Mouse (Mus musculus) 416B (cell line): ENCODE measurements at regions not wholly inside any gene's neighbourhood (a gene's known extent, or its start where the extent isn't known, plus 50 kb on each side); places are given as distances from the start of the nearest gene placed in this dataset.

Experiments used
- DNase-seq: peaks from one replicate; pipeline ENCODE4 v3.0.0; 2011; ENCODE audit warnings: low read depth

- no peak for DNase-seq
Observed at GRCm38 (mm10) chr5:46278190-46278589, 420.8 kb upstream of the Lcorl start.

DNA sequence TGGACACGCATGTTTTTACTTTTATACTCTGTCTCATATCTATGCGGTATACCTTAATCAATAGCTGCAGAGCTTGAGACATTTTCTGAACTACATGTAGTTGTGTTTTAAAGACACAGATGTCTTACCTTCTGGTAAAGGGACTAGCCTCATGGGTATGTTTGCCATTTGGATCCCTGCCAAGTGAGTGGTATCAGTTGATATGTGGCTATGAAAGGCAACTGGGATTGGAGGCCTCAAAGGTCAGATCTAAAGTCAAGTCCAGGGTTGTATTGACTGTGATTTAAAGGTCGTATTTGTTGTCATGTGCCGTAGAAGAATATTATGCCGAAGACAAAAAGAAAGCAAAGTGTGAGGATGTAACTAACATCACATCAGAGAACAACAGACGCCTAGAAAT is 399.3 kb upstream of the Lcorl start:
- no peak for DNase-seq

- DNase-seq, result no peak
Observed at GRCm38 (mm10) chr5:46253940-46254339, 396.5 kb upstream of the Lcorl start.

DNA sequence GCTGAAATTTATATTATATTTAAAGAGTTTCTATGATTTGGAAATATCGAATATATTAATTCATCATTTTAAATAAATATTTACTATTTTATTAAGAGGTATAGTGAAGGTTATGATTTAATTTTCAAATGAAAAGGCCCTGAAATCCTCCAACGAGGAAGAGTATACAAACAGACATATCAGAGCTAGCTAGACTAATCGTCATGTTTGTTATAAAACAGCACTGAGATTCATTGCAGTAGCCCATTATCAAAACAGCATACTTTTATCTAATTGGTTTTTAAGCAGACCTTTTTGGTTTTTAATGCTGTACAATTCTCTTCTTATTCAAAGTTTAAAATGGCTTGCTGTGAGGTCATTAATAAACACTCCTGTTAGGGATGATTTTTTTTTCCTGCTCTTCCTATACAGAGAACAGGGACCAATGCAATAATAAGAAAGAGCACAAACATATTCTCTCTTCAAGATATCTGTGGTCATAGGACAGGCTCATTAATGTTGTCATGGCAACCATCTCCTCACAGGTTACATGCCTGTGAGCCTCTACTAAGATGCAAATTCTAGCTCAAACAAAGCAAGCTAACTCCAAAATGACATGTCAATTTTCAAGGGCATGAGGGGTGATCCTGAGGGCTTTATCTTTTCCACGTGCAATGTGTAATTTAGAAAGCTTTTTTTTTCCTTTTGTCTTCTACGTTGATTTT is 378.1 kb upstream of the Lcorl start:
- DNase-seq, result no peak

GRCm38 (mm10) chr5:46232780-46233179 is 375.4 kb upstream of the Lcorl start:
- DNase-seq, result no peak

GRCm38 (mm10) chr5:46228667-46229066 is 371.3 kb upstream of the Lcorl start:
- no peak for DNase-seq

DNA sequence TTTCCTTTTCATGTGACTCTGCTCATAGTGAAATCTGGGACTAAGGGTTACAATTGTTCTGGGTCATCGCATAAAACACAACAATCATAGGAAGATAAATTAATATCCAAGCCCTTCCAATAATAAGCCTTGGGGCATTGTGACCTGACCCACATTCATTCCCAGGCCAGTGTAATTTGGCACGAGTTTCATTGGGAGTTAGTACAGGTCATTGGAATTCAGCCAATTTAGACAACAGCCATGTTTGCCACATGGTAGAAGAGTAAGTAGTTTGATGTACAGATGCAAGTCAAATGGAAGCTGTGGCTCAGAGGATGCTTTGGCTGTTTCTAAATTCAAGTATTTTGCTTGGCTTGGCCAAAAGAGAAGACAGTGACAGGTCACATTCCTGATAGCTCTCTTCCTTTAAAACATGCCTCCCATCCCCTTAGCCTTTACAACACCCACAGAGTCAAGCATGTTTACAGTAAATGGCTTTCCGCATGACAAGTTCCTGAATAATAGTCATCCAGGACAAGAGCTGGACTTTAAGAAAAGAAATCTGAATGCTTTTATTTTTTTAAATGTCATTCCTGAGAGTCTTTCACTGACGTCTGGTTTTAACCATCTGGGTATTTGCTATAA is 355.5 kb upstream of the Lcorl start:
- DNase-seq, result no peak

- no peak for DNase-seq
Observed at GRCm38 (mm10) chr5:46209076-46209475, 351.7 kb upstream of the Lcorl start.

- no peak for DNase-seq
Observed at GRCm38 (mm10) chr5:46203744-46204143, 346.3 kb upstream of the Lcorl start.

DNA sequence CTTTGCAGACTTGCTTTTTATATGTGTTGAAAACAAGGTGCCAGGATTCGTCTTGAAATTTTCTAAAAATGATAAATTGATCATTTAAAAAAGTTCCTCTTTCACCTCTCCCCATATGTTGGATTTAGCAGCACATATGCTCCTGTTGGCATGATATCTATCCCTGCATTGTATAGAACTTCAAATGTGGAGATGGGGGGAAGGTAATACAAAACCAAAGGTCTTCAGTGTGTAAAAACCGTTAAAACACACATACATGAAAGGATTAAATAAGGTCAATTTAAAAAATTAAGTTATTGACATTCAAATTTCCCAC is 345.0 kb upstream of the Lcorl start:
- DNase-seq, result no peak

DNA sequence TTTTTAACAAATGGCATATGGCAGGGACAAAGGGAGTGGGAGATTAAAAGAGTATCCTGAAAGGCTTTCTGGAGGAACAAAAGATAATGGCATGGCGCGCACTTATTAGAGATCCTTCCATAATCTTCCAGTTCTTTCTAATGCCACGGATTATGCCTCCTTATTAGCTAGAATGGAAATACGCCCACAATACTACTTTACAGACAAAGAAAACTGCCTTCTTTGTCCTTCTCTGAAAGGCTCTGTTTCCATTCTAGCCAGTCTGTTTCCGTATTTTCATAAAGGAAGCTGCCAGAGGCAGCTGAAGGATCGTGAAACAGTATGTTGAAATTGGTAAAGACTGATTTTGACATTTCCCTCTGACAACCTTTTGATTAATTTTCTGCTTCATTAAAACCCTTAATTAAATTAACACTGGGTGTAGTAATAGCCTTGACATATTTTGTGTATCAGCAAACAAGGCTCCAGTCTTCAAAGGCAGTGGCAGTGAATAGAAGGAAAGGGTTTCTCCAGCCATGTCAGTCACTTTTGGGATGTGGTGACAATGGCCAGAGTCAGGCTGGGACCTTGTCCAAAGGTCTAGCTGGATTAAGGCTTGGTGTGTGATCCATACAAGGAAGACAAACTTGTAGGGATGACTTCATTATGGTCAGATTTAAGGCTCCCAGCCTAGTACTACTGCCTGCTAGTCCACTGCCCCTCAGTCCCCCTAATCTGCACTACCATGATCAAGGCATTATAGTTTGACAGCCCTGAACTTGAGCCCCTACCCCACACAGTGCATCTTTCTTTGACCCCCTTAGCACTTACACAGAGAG is 344.4 kb upstream of the Lcorl start:
- no peak for DNase-seq

GRCm38 (mm10) chr5:46186908-46187307 is 329.5 kb upstream of the Lcorl start:
- DNase-seq, result no peak

- DNase-seq, result no peak
Observed at GRCm38 (mm10) chr5:46182157-46182556, 324.7 kb upstream of the Lcorl start.

- no peak for DNase-seq
Observed at GRCm38 (mm10) chr5:46172315-46172714, 314.9 kb upstream of the Lcorl start.

DNA sequence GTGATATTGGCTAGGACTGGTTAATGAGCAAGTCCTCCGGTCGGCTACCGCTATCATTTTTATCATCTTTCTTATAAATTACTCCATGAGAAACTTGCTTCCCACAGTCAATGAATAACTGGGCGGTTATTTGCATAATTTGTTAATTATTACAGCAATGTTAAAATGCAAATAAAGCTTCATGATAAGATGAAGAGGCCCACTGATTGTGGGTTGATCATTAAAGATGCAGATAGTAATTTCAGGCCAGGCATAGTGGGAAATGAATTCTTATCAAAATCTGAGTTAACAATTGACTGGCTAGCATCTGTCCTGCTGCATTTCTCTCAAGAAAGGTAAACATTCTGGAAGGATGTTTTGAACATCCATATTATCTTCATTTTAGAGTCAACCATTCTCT is 303.4 kb upstream of the Lcorl start:
- no peak for DNase-seq

DNA sequence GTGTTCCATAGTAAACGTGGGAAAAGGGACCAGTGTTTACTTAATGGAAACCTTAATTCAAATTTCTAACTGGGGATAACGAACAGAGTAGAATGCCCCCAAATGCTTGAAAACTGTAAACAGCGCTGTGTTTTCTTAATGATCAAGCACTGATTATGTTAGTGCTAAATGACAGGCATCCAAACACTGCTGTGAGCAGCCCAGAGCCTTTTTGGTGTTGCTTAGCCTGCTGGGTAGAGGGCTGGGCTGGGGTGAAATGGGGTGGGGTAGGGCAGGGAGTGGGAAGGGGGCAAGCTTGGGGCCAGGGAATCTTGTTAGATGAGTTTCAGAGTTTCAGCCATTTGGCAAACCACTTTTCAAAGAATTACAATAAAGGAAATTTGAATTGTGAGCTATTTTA is 294.6 kb upstream of the Lcorl start:
- no peak for DNase-seq

GRCm38 (mm10) chr5:46150825-46151224 is 293.4 kb upstream of the Lcorl start:
- no peak for DNase-seq

- DNase-seq, result no peak
Observed at GRCm38 (mm10) chr5:46149851-46150615, 292.6 kb upstream of the Lcorl start.

DNA sequence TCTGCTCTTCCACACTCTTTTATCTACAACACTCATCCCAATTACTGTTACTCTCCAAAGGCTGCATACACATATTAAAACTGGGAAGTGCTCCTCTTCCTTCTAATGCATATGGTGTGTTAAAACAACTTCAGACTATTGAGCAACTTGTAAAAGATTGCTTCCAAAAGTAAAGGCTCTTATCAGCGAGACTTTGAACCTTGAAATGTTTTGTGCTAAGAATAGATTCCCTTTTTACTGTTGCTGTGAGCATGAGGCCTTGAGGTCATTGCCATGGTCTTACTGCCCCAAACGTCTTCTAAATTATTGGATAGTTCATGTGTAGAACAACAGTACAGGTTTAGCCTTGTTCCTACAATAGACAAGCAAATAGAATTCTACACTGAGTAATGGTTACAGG is 281.6 kb upstream of the Lcorl start:
- DNase-seq, result no peak

DNA sequence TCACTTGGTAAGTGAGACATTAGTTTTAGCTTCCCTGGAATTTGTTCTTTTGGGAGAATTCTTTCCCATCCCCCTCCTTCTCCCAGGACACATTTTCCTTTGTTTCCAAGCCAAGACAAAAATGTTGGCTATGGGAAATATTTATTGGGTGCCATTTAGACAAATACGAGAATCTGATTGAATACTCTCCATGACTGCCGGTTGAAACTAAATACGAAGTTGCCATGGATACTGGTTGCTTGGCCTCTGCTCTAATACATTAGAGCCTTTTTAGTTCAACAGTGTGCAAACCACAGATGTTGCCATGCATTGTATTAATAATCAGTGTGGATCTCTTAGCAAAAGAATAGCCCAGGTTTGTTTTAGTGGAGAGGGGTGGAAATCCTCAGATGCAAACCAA is 280.3 kb upstream of the Lcorl start:
- no peak for DNase-seq

- no peak for DNase-seq
Observed at GRCm38 (mm10) chr5:46108020-46108419, 250.6 kb upstream of the Lcorl start.

GRCm38 (mm10) chr5:46103350-46103749 is 245.9 kb upstream of the Lcorl start:
- DNase-seq, result no peak

DNA sequence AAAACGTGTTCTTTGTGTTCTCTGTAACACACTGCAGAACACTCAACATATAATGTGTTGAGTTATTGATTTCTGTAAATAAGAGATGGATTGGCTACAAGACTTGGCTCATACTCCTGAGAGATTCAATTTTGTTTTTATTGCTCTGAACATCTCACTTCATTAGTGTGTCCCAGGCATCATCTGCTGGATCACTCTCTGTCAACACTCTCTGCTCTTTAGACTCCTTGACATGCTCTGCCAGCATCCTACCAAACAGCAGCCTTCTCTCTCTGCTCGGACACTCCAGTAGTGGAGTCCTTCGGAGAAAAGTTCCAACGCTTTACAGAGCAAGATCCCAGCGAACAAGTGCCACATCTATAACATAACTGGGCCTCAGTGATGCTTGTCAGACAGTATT is 235.1 kb upstream of the Lcorl start:
- no peak for DNase-seq
